Mouse (Mus musculus) cerebellum, adult 9-11 months (tissue): ENCODE results near the gene Zfp37.
"Not testable (repeated sequence)": the region's sequence is repeated elsewhere in the genome, so short reads cannot be mapped to it uniquely, and the experiment has no call there.

Experiments
- DNase-seq: peaks from one replicate; pipeline ENCODE4 v3.0.0; 2022

Zfp37 gene

GRCm38 (mm10) chr4:62208696-62209380, 22.0 kb downstream of the Zfp37 start:
- peak; percentile 21 for DNase-seq

- DNase-seq, result peak; percentile 90
Measured at GRCm38 (mm10) chr4:62207851-62208695, 22.8 kb downstream of the Zfp37 start.

DNA sequence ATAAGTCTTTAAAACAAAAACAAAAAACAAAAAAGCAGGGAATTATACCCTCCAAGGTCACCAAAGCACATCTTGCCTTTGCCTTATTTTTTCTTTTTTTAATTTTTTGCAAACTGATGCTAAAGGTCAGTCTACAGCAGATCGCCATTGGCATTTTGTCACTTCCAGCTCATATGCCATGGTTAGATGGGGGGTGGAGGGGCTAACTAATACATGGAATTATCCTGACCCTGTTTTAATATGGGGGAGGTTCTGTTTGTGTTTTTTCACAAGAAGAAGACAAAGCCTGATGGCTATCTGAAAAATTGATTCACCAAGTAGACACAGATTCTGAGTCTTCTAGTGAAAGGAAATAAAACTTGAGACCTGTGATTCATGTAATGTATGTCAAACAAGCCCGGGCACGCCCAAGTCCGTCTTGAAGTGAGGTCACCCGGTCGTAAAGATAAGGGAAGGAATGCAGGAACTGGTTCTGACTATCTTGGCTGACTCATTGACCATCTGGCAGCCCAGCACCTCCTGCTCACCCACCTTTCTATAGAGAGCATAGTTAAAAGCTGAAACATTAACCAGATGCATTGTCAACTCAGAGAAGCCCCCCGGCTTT, 30.8 kb downstream of the Zfp37 start:
- DNase-seq, result no peak

DNA sequence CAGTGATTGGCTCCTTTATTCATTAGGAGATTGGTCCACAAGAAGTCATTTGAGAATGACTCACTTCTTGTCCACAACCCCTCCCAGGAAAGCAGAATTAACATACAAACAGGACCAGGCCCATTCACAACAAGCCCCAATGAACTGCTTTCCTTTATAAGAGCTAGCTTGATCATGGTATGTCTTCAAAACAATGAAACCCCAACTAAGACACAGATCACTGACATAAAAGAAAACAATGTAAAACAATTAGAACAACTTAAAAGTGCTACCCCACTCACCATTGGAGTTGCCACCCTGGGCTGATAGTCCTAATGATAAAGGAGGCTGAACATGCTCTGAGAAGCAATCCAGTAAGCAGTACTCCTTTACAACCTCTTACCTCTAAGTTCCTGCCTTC, 42.1 kb downstream of the Zfp37 start:
- DNase-seq, result no peak

- no peak for DNase-seq
Measured at GRCm38 (mm10) chr4:62177282-62177681, 53.6 kb downstream of the Zfp37 start.

DNA sequence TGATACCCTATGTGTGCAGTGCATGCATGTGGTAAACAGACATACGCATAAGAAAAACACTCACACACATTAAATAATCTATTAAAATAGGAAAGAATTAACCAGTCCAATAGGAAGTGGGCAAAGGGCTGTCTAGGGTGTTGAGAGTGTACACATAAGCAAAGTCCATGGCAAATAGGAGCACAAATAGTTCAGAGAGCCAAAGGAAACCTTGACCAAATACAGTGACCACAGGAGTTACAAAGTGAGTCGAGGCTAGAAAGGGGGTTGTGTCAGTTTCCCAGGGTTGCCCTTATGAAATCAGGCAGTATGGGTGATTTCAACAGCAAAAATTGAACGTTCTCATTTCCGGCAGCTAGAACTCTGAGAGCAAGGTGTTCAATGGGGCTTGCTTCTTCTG, 56.4 kb downstream of the Zfp37 start:
- DNase-seq, result no peak

- not testable (repeated sequence) for DNase-seq
Measured at GRCm38 (mm10) chr4:62167636-62168035, 63.2 kb downstream of the Zfp37 start.

DNA sequence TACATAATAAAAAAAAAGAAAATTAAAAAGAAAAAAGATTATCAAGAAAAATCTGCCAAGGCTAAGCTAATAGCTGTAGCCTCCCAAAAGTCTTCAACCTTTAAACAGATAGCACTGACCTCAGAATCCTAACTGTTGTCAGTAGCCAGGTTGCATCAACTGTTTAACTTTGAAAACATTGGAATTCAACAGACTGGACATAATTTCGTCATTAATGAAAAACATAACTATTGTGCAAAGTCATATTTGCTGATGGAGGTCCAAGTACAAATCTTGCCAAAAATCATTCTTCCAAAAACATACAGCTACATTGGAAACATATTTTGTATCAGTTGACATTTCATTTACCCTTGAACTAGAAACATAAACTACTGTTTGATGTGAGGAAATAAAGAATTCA, 72.4 kb downstream of the Zfp37 start:
- no peak for DNase-seq

DNA sequence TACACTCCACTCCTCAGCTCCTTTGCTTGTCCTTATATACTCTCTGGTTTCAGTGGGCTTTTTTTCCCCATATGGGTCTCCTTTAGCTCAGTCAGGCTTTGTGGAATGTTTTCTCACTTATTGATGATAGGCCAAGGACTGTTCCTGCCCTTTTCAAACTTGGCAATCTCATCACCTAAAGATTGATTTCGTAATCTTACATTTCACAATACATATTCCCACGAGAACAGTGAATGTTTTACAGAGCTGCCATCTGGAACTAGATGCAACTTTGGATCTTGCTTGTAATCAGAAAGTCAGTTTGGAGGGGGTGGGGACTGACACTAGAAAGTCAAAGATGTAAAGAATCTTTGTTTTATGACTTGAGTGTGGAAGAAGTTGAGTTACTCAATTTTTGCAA, 80.0 kb downstream of the Zfp37 start, which contains the start of gene Mup21:
Mup21 (minus strand) TSS at position 53 of the 400 bp plus-strand sequence.
- DNase-seq, result no peak
